Mouse (Mus musculus): ENCODE measurements around the gene Fance.

DNA sequence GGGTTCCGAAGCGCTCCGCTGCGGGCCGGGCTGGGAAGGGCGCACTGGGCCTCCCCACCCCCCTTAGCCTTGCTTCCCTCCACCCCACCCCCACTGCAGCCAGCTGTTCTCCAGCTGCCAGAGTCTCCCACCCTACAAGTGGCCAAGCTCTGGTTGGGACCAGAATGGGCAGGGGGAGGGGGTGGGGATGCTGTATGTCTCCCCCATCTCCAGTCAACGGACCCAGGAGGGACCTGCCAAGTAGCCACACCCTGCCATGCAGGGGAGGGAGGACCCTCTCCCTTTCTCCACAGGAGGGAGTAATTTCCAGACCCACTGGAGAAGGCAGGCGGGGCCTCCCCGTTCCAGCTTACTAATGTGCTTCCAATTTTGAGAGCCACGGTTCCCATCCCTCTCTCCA lies 32.6 kb downstream of the Fance start:
- TF ChIP-seq CTCF (IDR thresholded peaks at IDR 0.05; ENCODE audit: low read depth, low read length) (no peak), POLR2A (IDR thresholded peaks at IDR 0.05; ENCODE audit: extremely low read depth, insufficient read depth, low read length) (no peak)

Data from liver, adult 2 months (tissue).